ENCODE assay signal across 1 mouse cellular context in the genomic region with DNA sequence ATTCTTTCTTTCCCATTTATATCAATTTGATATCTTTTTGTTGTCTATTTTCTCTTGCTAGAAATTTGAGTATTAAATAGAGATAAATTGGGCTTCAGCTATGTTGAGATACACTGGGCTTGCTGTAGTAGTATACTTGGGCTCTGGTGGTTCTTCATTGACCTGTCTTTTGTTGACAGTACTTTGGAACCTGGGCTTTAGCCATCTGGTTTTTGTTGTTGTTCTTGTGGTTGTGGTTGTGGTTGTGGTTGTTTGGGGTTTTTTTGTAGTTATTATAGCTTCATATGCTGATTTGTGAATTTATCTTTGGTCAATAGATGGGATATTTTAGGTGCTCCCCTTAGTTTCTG.
TF ChIP-seq lines count a peak whose summit lies in the region.

No protein-coding gene starts in this region.

TF ChIP-seq in CH12.LX, 34 proteins besides CTCF, POLR2A, EP300 and RAD21 (continued from another document):
- TF ChIP-seq ZKSCAN1 (IDR thresholded peaks at IDR 0.05; ENCODE audit: borderline replicate concordance, low read depth, low read length) (no peak), TCF12 (IDR thresholded peaks at IDR 0.05; ENCODE audit: low read depth, low read length) (no peak), POLR2AphosphoS2 (IDR thresholded peaks at IDR 0.05; ENCODE audit: low read depth, low read length) (no peak), USF1 (IDR thresholded peaks at IDR 0.05; ENCODE audit: low read depth, low read length) (no peak), RCOR1 (conservative IDR thresholded peaks at IDR 0.05; ENCODE audit: low read depth, low read length) (no peak)
TF ChIP-seq in CH12.LX: peak in this region for 0.
